Mouse (Mus musculus) liver, embryonic 13.5 days (tissue): ENCODE measurements around the gene Plpp3. TPM values are rescaled to one million over a fixed set of nuclear protein-coding genes. Genes with fewer than 3 reads are reported as not detected.

Experiments used
- ATAC-seq: fragments of 200-750 bp; cut with Nextera tagmentation; 2 replicates; pipeline ENCODE4 v1.8.0; 2017; ENCODE audit warnings: low read depth, mild to moderate bottlenecking, moderate number of reproducible peaks, moderate library complexity
- DNase-seq: peaks from one replicate; pipeline ENCODE4 v3.0.0; 2022
- H3K27ac ChIP-seq: fragments of 300-500 bp; sonication (generic); 2 replicates; pipeline ENCODE4 v1.5.1; 2015; ENCODE audit warnings: moderate library complexity, mild to moderate bottlenecking, inconsistent platforms
- H3K27me3 ChIP-seq: fragments of 300-500 bp; sonication (generic); 2 replicates; pipeline ENCODE4 v1.6.1; 2015; ENCODE audit warnings: mild to moderate bottlenecking, inconsistent platforms
- H3K36me3 ChIP-seq: fragments of 300-500 bp; sonication (generic); 2 replicates; pipeline ENCODE4 v1.6.1; 2015; ENCODE audit warnings: mild to moderate bottlenecking, inconsistent platforms
- H3K4me1 ChIP-seq: fragments of 300-500 bp; sonication (generic); replicated peaks from 2 replicates; pipeline ENCODE4 v1.6.1; 2015; ENCODE audit warnings: inconsistent platforms
- H3K4me2 ChIP-seq: fragments of 300-500 bp; sonication (generic); 2 replicates; pipeline ENCODE4 v1.6.1; 2015; ENCODE audit warnings: inconsistent platforms, mild to moderate bottlenecking, moderate library complexity
- H3K4me3 ChIP-seq: fragments of 300-500 bp; sonication (generic); replicated peaks from 2 replicates; pipeline ENCODE4 v1.5.1; 2015; ENCODE audit warnings: mild to moderate bottlenecking, inconsistent platforms
- H3K9ac ChIP-seq: fragments of 300-500 bp; sonication (generic); 2 replicates; pipeline ENCODE4 v1.6.1; 2015; ENCODE audit warnings: mild to moderate bottlenecking, inconsistent platforms
- H3K9me3 ChIP-seq: fragments of 300-500 bp; sonication (generic); replicated peaks from 2 replicates; pipeline ENCODE4 v1.6.1; 2016; ENCODE audit warnings: inconsistent platforms
- WGBS: fragments of 180-500 bp; shearing (Covaris S2); methylation state at CpG from one replicate; pipeline ENCODE4 v1.1.7; 2015; ENCODE audit not compliant: insufficient replicate concordance; 5-methylcytosine and 5-hydroxymethylcytosine counted together
- polyA plus RNA-seq: library from polyadenylated mRNA; unstranded; fragments of >200 nt; fragmentation: Nextera tagmentation; extraction: Ambion mirVana; gene quantifications from 2 replicates; pipeline ENCODE4 v1.2.1, GENCODE M21; 2015

Plpp3 gene
- polyA plus RNA-seq, 1 experiment from 2014 or later = 11.7 TPM

GRCm38 (mm10) chr4:105223101-105223924 lies 66.2 kb downstream of the Plpp3 start:
- no peak overlapping the region for H3K4me3 ChIP-seq
- no peak overlapping the region for H3K4me2 ChIP-seq
- H3K27ac ChIP-seq = no peak overlapping the region
- ATAC-seq = no peak
- WGBS = 54% methylated on average over 5 of the region's 5 CpGs
- H3K4me1 ChIP-seq = peaks cover 17% of the 10 kb centered on the region; the same call in 1 of the 2 replicates
- H3K27me3 ChIP-seq = no peaks in the 10 kb centered on the region
- H3K9ac ChIP-seq = no peak overlapping the region
- DNase-seq = no peak
- H3K36me3 ChIP-seq = peaks cover 19% of the 10 kb centered on the region
- H3K9me3 ChIP-seq = no peaks in the 10 kb centered on the region

GRCm38 (mm10) chr4:105223925-105224300 lies 66.8 kb downstream of the Plpp3 start:
- Histone ChIP-seq H3K4me1 (peaks cover 17% of the 10 kb centered on the region; the same call in 1 of the 2 replicates), H3K27me3 (no peaks in the 10 kb centered on the region), H3K36me3 (peaks cover 21% of the 10 kb centered on the region), H3K9ac (no peak overlapping the region), H3K27ac (no peak overlapping the region), H3K4me3 (no peak overlapping the region), H3K9me3 (no peaks in the 10 kb centered on the region), H3K4me2 (no peak overlapping the region)
- 42% methylated on average over 4 of the region's 4 CpGs for WGBS
- ATAC-seq = no peak
- no peak for DNase-seq

- no peak overlapping the region for H3K9ac ChIP-seq
- H3K27me3 ChIP-seq = no peaks in the 10 kb centered on the region
- peak; percentile 47 for DNase-seq
- 16% methylated on average over 2 of the region's 2 CpGs for WGBS
- no peaks in the 10 kb centered on the region for H3K9me3 ChIP-seq
- H3K27ac ChIP-seq = no peak overlapping the region
- peak; percentile 72 for ATAC-seq
- peaks cover 17% of the 10 kb centered on the region; the same call in 1 of the 2 replicates for H3K4me1 ChIP-seq
- no peak overlapping the region for H3K4me2 ChIP-seq
- H3K36me3 ChIP-seq = peaks cover 24% of the 10 kb centered on the region
- no peak overlapping the region for H3K4me3 ChIP-seq
These were observed 68.4 kb downstream of the Plpp3 start for GRCm38 (mm10) chr4:105225512-105225911.

GRCm38 (mm10) chr4:105226351-105226750 lies 69.2 kb downstream of the Plpp3 start:
- Histone ChIP-seq H3K4me3 (no peak overlapping the region), H3K27me3 (no peaks in the 10 kb centered on the region), H3K27ac (no peak overlapping the region), H3K4me2 (no peak overlapping the region), H3K36me3 (peaks cover 24% of the 10 kb centered on the region), H3K4me1 (peaks cover 17% of the 10 kb centered on the region; the same call in 1 of the 2 replicates), H3K9ac (no peak overlapping the region), H3K9me3 (no peaks in the 10 kb centered on the region)
- 52% methylated on average over 6 of the region's 6 CpGs for WGBS
- ATAC-seq (no peak), DNase-seq (no peak)

- no peak for DNase-seq
- no peak overlapping the region for H3K9ac ChIP-seq
- H3K27me3 ChIP-seq = no peaks in the 10 kb centered on the region
- H3K4me1 ChIP-seq = peaks cover 14% of the 10 kb centered on the region; the same call in 1 of the 2 replicates
- H3K9me3 ChIP-seq = no peaks in the 10 kb centered on the region
- peaks cover 22% of the 10 kb centered on the region for H3K36me3 ChIP-seq
- H3K4me2 ChIP-seq = no peak overlapping the region
- no peak for ATAC-seq
- 73% methylated on average over 8 of the region's 8 CpGs for WGBS
- H3K4me3 ChIP-seq = no peak overlapping the region
- no peak overlapping the region for H3K27ac ChIP-seq
These were observed 73.0 kb downstream of the Plpp3 start for GRCm38 (mm10) chr4:105230127-105230526.

- ATAC-seq (no peak), DNase-seq (no peak)
- H3K27me3 ChIP-seq = 0 out of 2 replicates have a peak, but pooled peaks cover 3% of the 10 kb centered on the region
- no peak overlapping the region for H3K4me3 ChIP-seq
- H3K4me1 ChIP-seq = no peaks in the 10 kb centered on the region
- no peak overlapping the region for H3K9ac ChIP-seq
- 77% methylated on average over 7 of the region's 7 CpGs for WGBS
- H3K9me3 ChIP-seq = no peaks in the 10 kb centered on the region
- H3K27ac ChIP-seq = no peak overlapping the region
- H3K36me3 ChIP-seq = no peaks in the 10 kb centered on the region
- H3K4me2 ChIP-seq = no peak overlapping the region
These were observed 83.1 kb downstream of the Plpp3 start for GRCm38 (mm10) chr4:105240233-105240632.

- H3K9me3 ChIP-seq = no peaks in the 10 kb centered on the region
- H3K4me2 ChIP-seq = peak overlapping the region; percentile 38; the same call in 1 of the 2 replicates
- no peak overlapping the region for H3K4me3 ChIP-seq
- H3K27me3 ChIP-seq = peaks cover 9% of the 10 kb centered on the region; the same call in 1 of the 2 replicates
- no peaks in the 10 kb centered on the region for H3K36me3 ChIP-seq
- WGBS = 51% methylated on average over 10 of the region's 10 CpGs
- no peak overlapping the region for H3K9ac ChIP-seq
- no peaks in the 10 kb centered on the region for H3K4me1 ChIP-seq
- DNase-seq = no peak
- H3K27ac ChIP-seq = no peak overlapping the region
- ATAC-seq = no peak
These were observed 87.8 kb downstream of the Plpp3 start for GRCm38 (mm10) chr4:105244931-105245330.

- H3K27ac ChIP-seq = no peak overlapping the region
- H3K9me3 ChIP-seq = no peaks in the 10 kb centered on the region
- DNase-seq = no peak
- no peaks in the 10 kb centered on the region for H3K4me1 ChIP-seq
- H3K9ac ChIP-seq = no peak overlapping the region
- no peak overlapping the region for H3K4me3 ChIP-seq
- 8% methylated on average over 18 of the region's 18 CpGs for WGBS
- no peaks in the 10 kb centered on the region for H3K36me3 ChIP-seq
- H3K4me2 ChIP-seq = peak overlapping the region; percentile 38
- ATAC-seq = no peak
- H3K27me3 ChIP-seq = peaks cover 9% of the 10 kb centered on the region; the same call in 1 of the 2 replicates
These were observed 88.4 kb downstream of the Plpp3 start for GRCm38 (mm10) chr4:105245479-105245944.

GRCm38 (mm10) chr4:105246331-105246730 lies 89.2 kb downstream of the Plpp3 start:
- Histone ChIP-seq H3K36me3 (no peaks in the 10 kb centered on the region), H3K27me3 (peaks cover 9% of the 10 kb centered on the region; the same call in 1 of the 2 replicates), H3K9me3 (no peaks in the 10 kb centered on the region), H3K4me1 (no peaks in the 10 kb centered on the region), H3K27ac (no peak overlapping the region), H3K4me3 (no peak overlapping the region), H3K4me2 (no peak overlapping the region), H3K9ac (no peak overlapping the region)
- ATAC-seq (no peak), DNase-seq (no peak)
- 68% methylated on average over 7 of the region's 7 CpGs for WGBS

GRCm38 (mm10) chr4:105248161-105248560 lies 91.0 kb downstream of the Plpp3 start:
- H3K9me3 ChIP-seq = no peaks in the 10 kb centered on the region
- no peak overlapping the region for H3K4me3 ChIP-seq
- H3K9ac ChIP-seq = no peak overlapping the region
- H3K4me1 ChIP-seq = no peaks in the 10 kb centered on the region
- no peak overlapping the region for H3K4me2 ChIP-seq
- ATAC-seq (no peak), DNase-seq (no peak)
- no peaks in the 10 kb centered on the region for H3K36me3 ChIP-seq
- H3K27me3 ChIP-seq = peaks cover 9% of the 10 kb centered on the region; the same call in 1 of the 2 replicates
- no peak overlapping the region for H3K27ac ChIP-seq
- 45% methylated on average over 1 of the region's 1 CpGs for WGBS

GRCm38 (mm10) chr4:105249283-105249682 lies 92.1 kb downstream of the Plpp3 start:
- peaks cover 9% of the 10 kb centered on the region; the same call in 1 of the 2 replicates for H3K27me3 ChIP-seq
- no peak overlapping the region for H3K27ac ChIP-seq
- H3K36me3 ChIP-seq = no peaks in the 10 kb centered on the region
- H3K4me3 ChIP-seq = no peak overlapping the region
- no peaks in the 10 kb centered on the region for H3K4me1 ChIP-seq
- 63% methylated on average over 4 of the region's 4 CpGs for WGBS
- H3K9me3 ChIP-seq = no peaks in the 10 kb centered on the region
- H3K4me2 ChIP-seq = no peak overlapping the region
- ATAC-seq = no peak
- no peak overlapping the region for H3K9ac ChIP-seq
- no peak for DNase-seq
